Mouse (Mus musculus) bone marrow macrophage, adult 2 months (primary cell): Measurements from ENCODE around the gene Nkx2-3.

Source experiments
- CTCF ChIP-seq: IDR thresholded peaks from 2 replicates; pipeline ENCODE4 v1.5.1; 2012; ENCODE audit warnings: low read depth, mild to moderate bottlenecking, low read length, moderate library complexity
- POLR2A ChIP-seq: IDR thresholded peaks from 2 replicates; pipeline ENCODE4 v1.6.1; 2012; ENCODE audit warnings: mild to moderate bottlenecking, low read depth, low read length, borderline replicate concordance

- TF ChIP-seq CTCF = no peak
- TF ChIP-seq POLR2A = no peak
Observed at GRCm38 (mm10) chr19:43645508-43645907, 33.4 kb downstream of the Nkx2-3 start.
